Mouse (Mus musculus) stomach, embryonic 15.5 days (tissue): ENCODE measurements around the gene Gm20696. TPM values are rescaled to one million over a fixed set of nuclear protein-coding genes. Genes with fewer than 3 reads are reported as not detected.

Experiments
- ATAC-seq: fragments of 200-750 bp; cut with Nextera tagmentation; 2 replicates; pipeline ENCODE4 v1.8.0; 2017; ENCODE audit warnings: low read depth, moderate number of reproducible peaks, moderate TSS enrichment; ENCODE audit not compliant: insufficient read depth, low FRiP score
- H3K27ac ChIP-seq: fragments of 300-500 bp; sonication (generic); 2 replicates; pipeline ENCODE4 v1.5.1; 2015; ENCODE audit warnings: mild to moderate bottlenecking, inconsistent platforms
- H3K27me3 ChIP-seq: fragments of 300-500 bp; sonication (generic); replicated peaks from 2 replicates; pipeline ENCODE4 v1.6.1; 2015; ENCODE audit warnings: inconsistent platforms
- H3K36me3 ChIP-seq: fragments of 300-500 bp; sonication (generic); 2 replicates; pipeline ENCODE4 v1.6.1; 2015; ENCODE audit warnings: inconsistent platforms
- H3K4me1 ChIP-seq: fragments of 300-500 bp; sonication (generic); 2 replicates; pipeline ENCODE4 v1.6.1; 2015; ENCODE audit warnings: inconsistent platforms
- H3K4me2 ChIP-seq: fragments of 300-500 bp; sonication (generic); 2 replicates; pipeline ENCODE4 v1.6.1; 2015; ENCODE audit warnings: mild to moderate bottlenecking, inconsistent platforms
- H3K4me3 ChIP-seq: fragments of 300-500 bp; sonication (generic); replicated peaks from 2 replicates; pipeline ENCODE4 v1.5.1; 2015; ENCODE audit warnings: inconsistent platforms
- H3K9ac ChIP-seq: fragments of 300-500 bp; sonication (generic); 2 replicates; pipeline ENCODE4 v1.6.1; 2015; ENCODE audit warnings: inconsistent platforms
- H3K9me3 ChIP-seq: fragments of 300-500 bp; sonication (generic); 2 replicates; pipeline ENCODE4 v1.6.1; 2016; ENCODE audit warnings: inconsistent platforms
- WGBS: fragments of 180-500 bp; shearing (Covaris S2); methylation state at CpG from one replicate; pipeline ENCODE4 v1.1.7; 2015; 5-methylcytosine and 5-hydroxymethylcytosine counted together
- polyA plus RNA-seq: library from polyadenylated mRNA; unstranded; fragments of >200 nt; fragmentation: Nextera tagmentation; extraction: Ambion mirVana; gene quantifications from 2 replicates; pipeline ENCODE4 v1.2.1, GENCODE M21; 2015

Gm20696 gene
- polyA plus RNA-seq, 1 experiment from 2014 or later: 4.6 TPM

DNA sequence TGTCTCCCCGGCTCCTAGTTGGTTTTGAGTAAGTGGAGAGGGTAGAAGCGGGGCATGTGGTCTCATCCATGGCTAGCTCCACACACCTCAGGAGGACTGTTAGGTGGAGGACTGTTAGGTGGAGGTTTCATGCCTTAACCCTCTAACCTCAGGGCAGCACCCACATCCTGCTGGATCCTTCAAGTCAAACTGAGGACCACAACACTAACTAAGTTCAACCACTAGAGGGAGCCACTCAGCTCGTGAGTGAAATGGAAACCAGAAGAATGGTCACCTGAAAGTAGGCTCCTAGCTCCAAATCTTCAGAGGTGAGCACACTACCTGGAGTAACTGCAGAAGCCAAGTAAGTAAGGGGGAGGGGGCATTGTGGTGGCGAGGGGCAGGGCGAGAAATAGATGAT lies 18.3 kb upstream of the Gm20696 start:
- 56% methylated on average over 5 of the region's 5 CpGs for WGBS
- Histone ChIP-seq H3K9ac (no peak overlapping the region), H3K9me3 (no peaks in the 10 kb centered on the region), H3K4me3 (no peak overlapping the region), H3K36me3 (no peaks in the 10 kb centered on the region), H3K27me3 (peaks cover 6% of the 10 kb centered on the region), H3K4me2 (no peak overlapping the region), H3K4me1 (no peaks in the 10 kb centered on the region), H3K27ac (no peak overlapping the region)
- ATAC-seq: no peak

DNA sequence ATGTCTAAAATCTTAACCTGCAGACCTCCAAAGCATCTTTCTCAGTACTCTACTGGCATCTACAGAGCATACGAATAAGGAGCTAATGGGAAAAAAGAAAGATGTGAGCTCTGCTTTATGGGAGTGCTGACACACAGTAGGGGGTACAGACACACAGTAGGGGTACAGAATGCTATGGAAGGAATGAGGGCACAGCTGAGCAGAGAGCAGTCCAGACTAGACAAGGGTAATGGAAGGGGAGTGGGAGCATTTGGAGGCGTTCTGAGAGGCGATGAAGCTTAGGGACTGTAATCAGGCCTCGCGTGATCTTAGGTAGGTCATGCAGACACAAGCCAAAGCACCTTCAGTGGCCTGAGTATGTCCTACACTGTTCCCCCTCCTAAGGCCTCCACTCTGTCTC lies 17.4 kb upstream of the Gm20696 start:
- Histone ChIP-seq H3K27ac (no peak overlapping the region), H3K9me3 (no peaks in the 10 kb centered on the region), H3K4me1 (no peaks in the 10 kb centered on the region), H3K4me3 (no peak overlapping the region), H3K4me2 (no peak overlapping the region), H3K27me3 (no peaks in the 10 kb centered on the region), H3K9ac (no peak overlapping the region), H3K36me3 (no peaks in the 10 kb centered on the region)
- no peak for ATAC-seq
- WGBS: 89% methylated on average over 5 of the region's 5 CpGs

DNA sequence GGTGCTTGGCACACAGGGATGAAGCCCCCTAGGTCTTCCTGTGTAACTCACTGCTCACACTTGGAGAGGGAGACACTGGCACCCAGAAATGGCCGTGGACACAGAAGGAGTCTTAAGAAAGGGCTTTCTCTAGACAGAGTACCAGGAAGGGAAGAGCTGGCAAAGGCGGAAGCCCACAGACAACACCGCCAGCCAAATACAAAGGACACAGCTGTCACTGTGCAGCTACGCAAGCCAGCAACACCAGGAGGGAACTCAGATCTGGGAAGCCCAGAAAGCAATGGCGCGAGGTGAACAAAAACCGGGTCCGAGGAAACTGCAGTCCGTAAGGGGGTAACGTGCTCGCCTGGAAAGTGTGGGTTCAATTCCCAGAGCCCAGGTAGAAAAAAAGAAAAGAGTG lies 11.5 kb upstream of the Gm20696 start:
- no peaks in the 10 kb centered on the region for H3K27me3 ChIP-seq
- no peaks in the 10 kb centered on the region for H3K36me3 ChIP-seq
- no peak overlapping the region for H3K4me2 ChIP-seq
- no peak overlapping the region for H3K27ac ChIP-seq
- no peak overlapping the region for H3K9ac ChIP-seq
- no peak overlapping the region for H3K4me3 ChIP-seq
- H3K4me1 ChIP-seq: no peaks in the 10 kb centered on the region
- 82% methylated on average over 11 of the region's 11 CpGs for WGBS
- ATAC-seq: no peak
- H3K9me3 ChIP-seq: no peaks in the 10 kb centered on the region

DNA sequence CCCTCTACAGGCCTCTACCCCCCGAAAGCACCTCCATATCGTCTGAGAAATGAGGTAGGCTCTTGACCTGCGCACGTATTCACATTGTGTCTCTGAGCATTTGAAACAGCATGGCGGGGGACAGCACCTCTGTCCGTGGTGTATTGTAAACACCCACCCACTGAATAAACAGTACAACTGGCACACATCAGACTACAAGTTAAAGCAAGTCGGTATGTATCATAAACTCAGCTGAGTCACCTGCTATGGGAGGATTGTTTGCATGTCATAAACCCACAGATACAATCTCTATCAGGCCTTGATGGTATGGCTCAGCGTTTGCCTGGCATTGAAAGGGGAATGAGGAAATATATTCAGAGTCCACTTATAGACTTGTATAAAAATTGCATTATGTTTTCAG lies 10.7 kb upstream of the Gm20696 start:
- H3K9ac ChIP-seq: no peak overlapping the region
- no peaks in the 10 kb centered on the region for H3K4me1 ChIP-seq
- no peaks in the 10 kb centered on the region for H3K27me3 ChIP-seq
- no peaks in the 10 kb centered on the region for H3K9me3 ChIP-seq
- no peak overlapping the region for H3K4me3 ChIP-seq
- H3K27ac ChIP-seq: no peak overlapping the region
- 60% methylated on average over 8 of the region's 8 CpGs for WGBS
- no peaks in the 10 kb centered on the region for H3K36me3 ChIP-seq
- no peak for ATAC-seq
- H3K4me2 ChIP-seq: no peak overlapping the region

DNA sequence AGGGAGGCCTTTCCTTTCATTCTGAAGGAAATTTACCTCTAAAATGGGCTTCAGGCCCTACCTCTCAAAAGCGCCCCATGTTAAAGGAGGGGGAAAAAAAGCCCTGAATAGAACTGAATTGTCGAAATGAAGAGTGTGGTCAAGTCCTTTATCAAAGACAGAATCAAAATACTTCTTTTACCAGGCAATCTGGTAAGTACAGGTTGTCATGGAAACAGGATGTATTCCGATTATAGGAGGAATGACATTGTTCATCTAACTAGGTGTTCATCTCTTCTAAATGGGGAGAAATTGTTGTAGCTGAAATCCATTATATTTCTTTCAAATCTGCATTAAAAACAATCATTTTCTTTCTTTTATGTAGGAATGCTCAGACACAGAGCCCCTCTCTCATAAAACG lies 7.9 kb upstream of the Gm20696 start:
- Histone ChIP-seq H3K4me3 (no peak overlapping the region), H3K27ac (no peak overlapping the region), H3K9ac (no peak overlapping the region), H3K4me2 (no peak overlapping the region), H3K9me3 (no peaks in the 10 kb centered on the region), H3K27me3 (no peaks in the 10 kb centered on the region), H3K4me1 (no peaks in the 10 kb centered on the region), H3K36me3 (no peaks in the 10 kb centered on the region)
- 79% methylated on average over 4 of the region's 4 CpGs for WGBS
- ATAC-seq: no peak

DNA sequence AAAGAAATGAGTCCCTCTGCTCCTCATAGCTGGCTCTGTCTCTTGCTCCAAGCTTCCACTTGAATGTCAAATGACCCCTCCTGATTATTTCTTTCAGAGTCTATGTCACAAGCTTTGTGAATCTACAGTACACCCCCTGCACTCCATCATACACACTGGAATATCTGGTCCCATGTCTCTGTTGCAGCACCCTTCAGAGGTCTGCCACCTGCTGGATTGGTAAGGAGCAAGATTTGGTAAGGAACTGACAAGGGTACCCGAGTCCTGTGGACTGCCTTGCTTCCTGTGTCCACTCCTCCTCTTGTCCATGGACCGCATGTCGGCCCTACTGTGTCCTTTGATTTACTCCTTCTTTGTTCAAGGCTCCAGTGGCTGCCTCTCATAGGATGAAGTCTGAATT lies 5.2 kb upstream of the Gm20696 start:
- ATAC-seq: no peak
- Histone ChIP-seq H3K27me3 (no peaks in the 10 kb centered on the region), H3K9me3 (no peaks in the 10 kb centered on the region), H3K4me1 (peaks cover 3% of the 10 kb centered on the region; the same call in 1 of the 2 replicates), H3K36me3 (no peaks in the 10 kb centered on the region), H3K4me2 (no peak overlapping the region), H3K4me3 (no peak overlapping the region), H3K27ac (no peak overlapping the region), H3K9ac (no peak overlapping the region)
- WGBS: 70% methylated on average over 3 of the region's 3 CpGs

DNA sequence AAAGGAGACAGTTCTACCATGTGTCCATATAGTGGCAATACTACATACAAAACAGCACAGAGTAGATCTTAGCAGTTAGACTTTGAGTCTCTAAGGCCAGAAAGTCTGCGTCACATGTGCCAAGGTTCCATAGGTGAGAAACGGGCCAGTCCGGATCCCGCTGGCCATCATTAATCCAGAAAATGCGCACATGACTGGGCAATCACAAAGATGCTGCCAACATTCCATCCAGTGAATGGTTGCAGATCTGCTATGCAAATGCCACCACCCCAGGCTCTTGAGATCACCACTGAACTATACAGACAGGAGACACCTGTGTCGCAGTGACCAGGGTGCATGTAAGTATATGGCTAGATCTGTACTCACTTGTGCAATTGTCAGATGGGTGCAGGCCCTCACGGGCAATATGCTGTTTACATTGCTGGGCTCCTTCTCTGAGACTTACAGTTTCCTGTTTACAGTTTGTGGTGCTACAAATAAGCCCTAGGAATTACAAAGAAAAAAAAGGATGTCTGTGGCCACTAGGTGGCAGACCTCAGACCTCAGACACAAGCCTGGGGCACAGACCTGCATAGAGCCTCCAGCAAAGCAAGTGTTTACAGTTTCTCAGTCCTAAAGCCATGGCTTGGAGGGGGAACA lies 4.0 kb upstream of the Gm20696 start:
- no peak overlapping the region for H3K27ac ChIP-seq
- no peak overlapping the region for H3K4me2 ChIP-seq
- H3K27me3 ChIP-seq: no peaks in the 10 kb centered on the region
- 74% methylated on average over 7 of the region's 7 CpGs for WGBS
- ATAC-seq: no peak
- no peak overlapping the region for H3K9ac ChIP-seq
- no peaks in the 10 kb centered on the region for H3K36me3 ChIP-seq
- no peaks in the 10 kb centered on the region for H3K9me3 ChIP-seq
- H3K4me3 ChIP-seq: no peak overlapping the region
- peaks cover 9% of the 10 kb centered on the region; the same call in 1 of the 2 replicates for H3K4me1 ChIP-seq

DNA sequence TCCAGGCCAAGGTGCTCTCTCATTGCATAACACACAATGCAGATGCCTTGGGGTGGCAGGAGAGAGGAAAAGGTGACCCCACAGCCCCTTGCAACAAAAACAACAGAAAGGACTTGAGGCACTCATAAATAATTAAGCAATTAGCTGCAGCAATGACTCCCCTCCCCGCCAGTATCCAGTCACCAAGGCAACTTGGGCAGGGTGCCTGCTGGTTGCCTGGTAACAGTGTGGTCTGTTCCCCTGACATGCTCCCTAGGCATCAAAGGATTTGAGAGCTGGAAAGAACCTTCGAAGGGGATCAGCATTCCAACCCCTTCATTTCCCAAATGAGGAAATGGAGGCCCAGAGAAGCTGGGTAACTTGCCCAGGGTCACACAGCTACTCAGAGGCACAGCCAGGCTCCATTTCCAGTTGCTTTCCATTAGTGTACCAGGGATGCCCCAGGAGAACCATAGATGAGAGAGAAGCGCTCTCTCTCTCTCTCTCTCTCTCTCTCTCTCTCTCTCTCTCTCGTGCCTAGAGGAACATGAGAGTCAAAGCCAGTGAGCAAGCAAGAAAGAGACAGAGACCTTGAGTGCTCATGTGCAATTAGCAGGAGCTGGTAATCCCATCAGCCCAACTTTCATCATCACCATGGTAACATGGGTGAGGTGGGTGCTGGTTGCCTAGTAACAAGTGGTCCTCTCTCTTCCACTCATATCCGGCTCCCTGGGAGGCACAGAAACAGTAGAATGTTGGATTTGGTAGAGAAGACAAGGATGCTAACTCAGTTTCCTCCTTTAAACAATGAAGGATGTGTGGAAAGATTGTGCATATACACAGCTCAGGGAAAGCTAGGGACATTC lies 3.1 kb upstream of the Gm20696 start:
- no peak overlapping the region for H3K27ac ChIP-seq
- 44% methylated on average over 5 of the region's 5 CpGs for WGBS
- H3K4me3 ChIP-seq: no peak overlapping the region
- H3K36me3 ChIP-seq: no peaks in the 10 kb centered on the region
- ATAC-seq: no peak
- no peak overlapping the region for H3K9ac ChIP-seq
- H3K4me2 ChIP-seq: no peak overlapping the region
- no peaks in the 10 kb centered on the region for H3K9me3 ChIP-seq
- peaks cover 9% of the 10 kb centered on the region; the same call in 1 of the 2 replicates for H3K4me1 ChIP-seq
- H3K27me3 ChIP-seq: no peaks in the 10 kb centered on the region

DNA sequence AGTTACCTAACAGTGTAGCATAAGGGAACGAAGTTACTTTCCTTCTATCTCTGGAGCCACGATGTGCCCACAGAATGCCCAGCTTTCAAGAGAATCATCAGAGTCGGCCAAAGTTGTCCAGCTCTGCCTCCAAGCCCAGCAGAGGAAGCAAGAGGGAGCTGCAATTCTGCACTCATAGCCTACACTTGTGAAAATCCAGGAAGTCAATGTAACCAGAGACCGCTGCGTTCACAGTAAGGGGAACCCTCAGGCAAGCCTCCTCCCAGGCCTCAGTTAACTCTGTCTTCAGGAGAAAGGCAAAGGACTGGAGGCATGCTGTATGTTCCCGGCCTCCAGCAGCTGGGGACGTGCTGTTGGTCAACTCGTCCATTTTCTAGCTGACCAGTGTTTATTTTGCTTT lies 693 bp upstream of the Gm20696 start:
- Histone ChIP-seq H3K9ac (no peak overlapping the region), H3K9me3 (no peaks in the 10 kb centered on the region), H3K4me2 (peak overlapping the region; percentile 94), H3K27ac (peak overlapping the region; percentile 51; the same call in 1 of the 2 replicates), H3K36me3 (no peaks in the 10 kb centered on the region), H3K4me1 (peaks cover 9% of the 10 kb centered on the region; the same call in 1 of the 2 replicates), H3K4me3 (peak overlapping the region; percentile 77; the same call in 1 of the 2 replicates), H3K27me3 (no peaks in the 10 kb centered on the region; the same call in 1 of the 2 replicates)
- WGBS: 29% methylated on average over 8 of the region's 8 CpGs
- ATAC-seq: no peak

DNA sequence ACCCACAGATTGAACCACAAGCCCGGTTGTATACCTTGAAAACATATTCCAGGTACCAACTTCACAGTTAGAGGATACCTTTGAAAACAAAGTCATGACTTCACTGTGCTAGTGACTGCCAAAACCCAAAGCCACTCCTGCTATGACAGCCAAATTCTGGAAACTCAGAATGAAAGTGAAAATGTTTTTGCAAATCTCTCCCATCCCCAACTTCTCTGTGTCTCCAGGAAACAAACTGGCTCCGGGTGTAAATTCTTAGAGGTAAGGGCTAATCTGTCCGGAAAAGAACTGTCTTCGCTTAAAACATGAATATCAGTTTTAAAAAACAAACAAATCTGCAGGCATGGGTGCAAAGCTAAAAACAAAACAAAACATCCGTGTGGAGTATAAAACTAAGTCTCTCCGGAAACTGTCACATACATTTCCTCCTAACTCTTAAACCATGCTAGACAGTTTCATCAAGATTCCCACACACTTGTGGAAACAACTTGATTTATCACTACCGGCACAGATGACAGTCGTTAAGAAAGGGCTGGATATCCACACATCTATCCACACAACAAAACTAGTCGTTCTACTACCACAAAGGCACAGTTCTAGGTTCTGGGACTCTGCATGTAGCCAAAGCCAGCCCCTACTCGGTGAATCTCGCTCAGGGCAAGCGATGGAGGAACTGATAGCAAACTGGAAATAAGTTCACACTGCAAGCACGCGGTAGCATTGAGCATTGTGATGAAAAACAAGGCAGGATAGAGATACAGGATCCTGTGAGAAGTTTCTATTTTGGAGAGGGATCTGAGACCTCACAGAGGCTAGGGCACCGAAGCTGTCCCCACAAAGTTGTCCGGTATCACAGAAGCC lies 910 bp downstream of the Gm20696 start:
- no peaks in the 10 kb centered on the region for H3K36me3 ChIP-seq
- no peak for ATAC-seq
- WGBS: 24% methylated on average over 16 of the region's 16 CpGs
- H3K9ac ChIP-seq: peak overlapping the region; percentile 50; the same call in 1 of the 2 replicates
- H3K9me3 ChIP-seq: no peaks in the 10 kb centered on the region
- H3K4me3 ChIP-seq: peak overlapping the region; percentile 77
- H3K27ac ChIP-seq: peak overlapping the region; percentile 61; the same call in 1 of the 2 replicates
- no peaks in the 10 kb centered on the region; the same call in 1 of the 2 replicates for H3K27me3 ChIP-seq
- H3K4me1 ChIP-seq: peaks cover 9% of the 10 kb centered on the region; the same call in 1 of the 2 replicates
- peak overlapping the region; percentile 94 for H3K4me2 ChIP-seq

DNA sequence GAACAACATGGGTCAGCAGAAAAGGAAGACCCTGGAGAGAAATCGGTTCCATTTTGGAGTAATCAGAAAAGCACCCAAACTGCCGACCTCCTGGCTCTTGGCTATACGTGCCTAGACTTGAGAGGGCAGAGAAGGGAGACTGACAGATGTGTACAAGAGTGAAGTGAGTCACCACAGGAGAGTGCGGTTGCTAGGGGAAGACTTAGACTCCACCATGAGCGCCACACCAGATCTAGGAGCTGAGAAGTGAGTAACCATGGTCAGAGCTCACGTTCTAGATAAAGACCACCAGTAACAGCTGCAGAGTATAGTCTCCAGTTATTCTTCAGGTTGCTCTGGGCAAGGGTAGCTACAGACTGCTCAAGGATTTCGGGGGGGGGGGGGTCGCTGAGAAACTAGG lies 3.4 kb downstream of the Gm20696 start:
- Histone ChIP-seq H3K9me3 (no peaks in the 10 kb centered on the region), H3K4me1 (peaks cover 9% of the 10 kb centered on the region; the same call in 1 of the 2 replicates)

More for the DNA sequence above, 3.4 kb downstream of the Gm20696 start:
- Histone ChIP-seq H3K4me2 (no peak overlapping the region), H3K36me3 (no peaks in the 10 kb centered on the region), H3K27me3 (no peaks in the 10 kb centered on the region; the same call in 1 of the 2 replicates), H3K9ac (no peak overlapping the region), H3K4me3 (no peak overlapping the region), H3K27ac (no peak overlapping the region)
- no peak for ATAC-seq
- WGBS: 71% methylated on average over 8 of the region's 8 CpGs
